Mouse (Mus musculus): Measurements from ENCODE around the gene Fam124b.

Fam124b gene

DNA sequence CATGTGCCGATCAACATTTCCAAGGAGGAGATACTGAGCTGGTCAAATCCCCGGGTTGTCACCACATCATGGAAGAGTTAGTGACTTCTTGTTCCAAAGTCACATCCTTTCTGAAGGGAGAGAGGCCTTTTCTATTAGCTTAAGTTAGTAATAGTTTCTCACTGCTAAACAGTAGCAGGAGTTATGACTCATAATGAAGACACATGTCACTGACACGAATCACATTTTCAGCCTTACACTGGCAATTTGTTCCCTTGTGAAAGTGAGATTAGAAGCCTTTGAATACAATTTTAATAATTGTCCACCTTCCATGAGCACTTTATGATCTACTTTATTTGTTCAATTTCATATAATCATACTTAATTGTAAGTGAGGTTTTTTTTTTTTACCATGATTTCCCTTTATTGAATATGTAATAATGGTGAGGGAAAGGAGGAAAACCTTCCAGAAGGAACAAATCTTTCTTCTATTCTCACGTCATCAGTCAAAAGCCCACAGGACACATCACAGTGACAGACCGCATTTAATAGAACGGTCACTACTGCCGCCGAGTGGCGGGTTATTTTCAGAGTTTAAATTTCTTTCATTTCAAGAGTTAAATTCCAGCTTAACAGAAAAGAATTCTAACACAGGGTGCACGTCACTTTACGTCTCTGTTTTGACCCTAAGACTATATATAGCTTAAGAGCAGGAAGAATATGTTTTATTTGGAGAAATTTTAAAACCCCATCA lies 40.5 kb downstream of the Fam124b start:
- DNase-seq (ENCODE audit: extremely low spot score, low spot score), result no peak

- no peak for DNase-seq (ENCODE audit: extremely low spot score, low spot score)
These were observed 50.6 kb downstream of the Fam124b start for GRCm38 (mm10) chr1:80167706-80168105.

GRCm38 (mm10) chr1:80166577-80166976 lies 51.7 kb downstream of the Fam124b start:
- no peak for DNase-seq (ENCODE audit: extremely low spot score, low spot score)

GRCm38 (mm10) chr1:80165391-80165790 lies 52.9 kb downstream of the Fam124b start:
- DNase-seq (ENCODE audit: extremely low spot score, low spot score), result no peak

GRCm38 (mm10) chr1:80162943-80163342 lies 55.3 kb downstream of the Fam124b start:
- DNase-seq (ENCODE audit: extremely low spot score, low spot score), result no peak

DNA sequence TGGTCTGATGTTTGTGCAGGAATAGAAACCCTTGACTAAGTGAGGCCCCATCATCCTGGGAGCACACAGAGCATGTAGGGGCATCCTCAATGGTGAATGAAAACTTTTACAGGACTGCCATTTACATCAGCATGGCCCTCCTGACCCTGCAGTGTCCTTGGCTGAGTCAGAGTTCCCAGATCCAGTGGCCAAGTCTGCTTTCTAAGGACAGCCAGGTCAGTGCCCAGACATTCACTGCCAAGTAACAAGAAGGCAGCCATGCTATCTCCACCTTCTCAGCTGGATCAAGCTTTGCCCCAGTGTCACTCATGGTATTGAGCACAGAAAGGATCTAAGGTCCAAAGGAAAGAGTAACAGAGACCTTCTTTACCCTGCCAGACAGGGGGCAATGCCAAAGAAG lies 58.7 kb downstream of the Fam124b start:
- DNase-seq (ENCODE audit: extremely low spot score, low spot score), result no peak

DNA sequence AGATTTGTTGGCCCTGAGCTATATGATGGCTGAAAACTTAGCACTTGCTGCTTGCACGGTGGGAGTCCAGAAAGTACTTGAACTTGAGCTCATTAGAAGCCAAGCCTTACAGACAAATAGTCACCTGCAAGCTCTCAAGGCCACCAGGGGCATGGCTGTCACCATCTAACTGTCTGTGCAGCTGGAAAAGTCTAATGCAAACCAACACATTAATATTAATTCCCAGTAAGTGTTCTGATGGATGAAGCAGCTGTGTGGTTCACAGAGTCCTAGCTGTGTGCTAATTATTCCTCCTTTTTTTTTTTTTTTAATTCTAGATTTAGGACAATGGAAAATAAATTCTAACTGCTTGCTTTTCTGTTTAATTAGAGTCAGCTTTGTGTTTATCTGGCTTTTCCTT lies 63.4 kb downstream of the Fam124b start:
- no peak for DNase-seq (ENCODE audit: extremely low spot score, low spot score)

DNA sequence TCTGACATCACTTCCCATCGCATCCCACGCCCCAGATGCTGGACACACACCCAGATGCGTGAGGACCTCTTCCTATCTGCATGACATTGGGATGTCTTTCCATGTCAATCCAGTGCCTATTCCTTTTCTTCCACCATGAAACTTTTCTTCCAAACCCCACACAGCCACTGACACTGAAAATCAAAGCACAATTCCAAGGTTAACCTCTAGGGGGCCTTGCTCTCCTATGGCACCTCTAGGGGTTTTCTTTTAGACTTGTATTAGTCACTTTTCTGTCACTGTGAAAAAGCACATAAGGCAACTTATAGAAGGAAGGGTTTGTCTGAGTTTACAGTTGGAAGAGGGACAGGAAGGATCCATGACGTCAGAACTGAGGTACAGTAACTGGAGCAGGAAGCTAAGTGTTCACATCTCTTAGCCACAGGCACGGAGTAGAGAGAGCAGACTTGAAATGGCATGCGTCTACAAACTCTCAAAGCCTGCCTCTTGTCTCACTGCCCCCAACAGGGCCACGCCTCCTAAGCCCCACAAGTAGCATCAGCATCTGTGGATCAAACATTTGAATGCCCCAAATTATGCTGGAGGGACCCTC lies 65.1 kb downstream of the Fam124b start:
- DNase-seq (ENCODE audit: extremely low spot score, low spot score), result no peak

DNA sequence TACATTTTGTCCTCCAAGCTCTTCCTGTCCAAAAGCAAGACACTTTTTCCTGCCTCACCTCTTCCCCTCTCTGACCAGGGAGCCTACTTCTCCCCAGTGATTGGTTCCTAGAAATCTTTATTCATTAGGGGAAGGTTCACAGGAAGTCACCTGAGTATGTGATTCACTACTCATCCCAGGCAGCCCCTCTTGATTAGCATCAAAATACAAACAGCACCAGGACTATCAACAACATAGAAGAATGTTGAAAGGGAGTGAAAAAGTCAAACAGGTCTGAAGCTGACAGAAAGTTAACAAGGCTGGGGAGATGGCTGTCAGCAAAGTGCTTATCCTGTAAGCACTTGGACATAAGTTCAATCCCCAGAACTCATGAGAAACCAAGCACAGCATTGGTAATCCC lies 67.6 kb downstream of the Fam124b start:
- no peak for DNase-seq (ENCODE audit: extremely low spot score, low spot score)

Measured in neural tube, embryonic 10.5 days (tissue).